Comparison of ENCODE assay signal across 8 mouse cellular contexts in genomic region chr7:37562505-37562904, GRCm38 (mm10).
DNase-seq lines count a peak whose midpoint lies in the region; ATAC-seq lines count a peak whose summit lies in the region.

No protein-coding gene starts in this region.

- H3K36me3 ChIP-seq in kidney, embryonic 16.5 days (ENCODE audit: insufficient read depth, low read length), result no peaks in the 10 kb centered on the region
- no peaks in the 10 kb centered on the region for H3K36me3 ChIP-seq in midbrain, embryonic 16.5 days (ENCODE audit: control insufficient read depth, insufficient read depth, low read length)

- no peak overlapping the region for H3K4me3 ChIP-seq in kidney, embryonic 16.5 days (ENCODE audit: low read length)
- H3K4me3 ChIP-seq in midbrain, embryonic 16.5 days (ENCODE audit: low read depth, low read length), result no peak overlapping the region

- intact Hi-C loops in heart, postnatal 10 days (cut with DNase I), result no loop called here

- 43% methylated on average over 7 of the region's 7 CpGs for WGBS in kidney, embryonic 16.5 days
- 18% methylated on average over 7 of the region's 7 CpGs for WGBS in midbrain, embryonic 16.5 days

- H3K4me2 ChIP-seq in kidney, embryonic 16.5 days (replicated peaks; ENCODE audit: low read depth, low read length), result peak overlapping the region; percentile 55; the same call in 1 of the 2 replicates
- peak overlapping the region; percentile 42; the same call in 1 of the 2 replicates for H3K4me2 ChIP-seq in midbrain, embryonic 16.5 days (ENCODE audit: low read length)

- ATAC-seq in kidney, embryonic 16.5 days (ENCODE audit: low FRiP score, low TSS enrichment), result 0 out of 2 replicates have a peak, but pooled peaks have one; percentile 36
- ATAC-seq in midbrain, embryonic 16.5 days, result peak; percentile 38; the same call in 1 of the 2 replicates

- H3K9ac ChIP-seq in kidney, embryonic 16.5 days (replicated peaks; ENCODE audit: low read length), result peak overlapping the region; percentile 27; the same call in 1 of the 2 replicates
- no peak overlapping the region for H3K9ac ChIP-seq in midbrain, embryonic 16.5 days (ENCODE audit: low read depth, low read length)

- H3K27ac ChIP-seq in kidney, embryonic 16.5 days (ENCODE audit: low read length), result peak overlapping the region; percentile 45; the same call in 1 of the 2 replicates
- peak overlapping the region; percentile 44; the same call in 1 of the 2 replicates for H3K27ac ChIP-seq in midbrain, embryonic 16.5 days (ENCODE audit: low read length)

- no peaks in the 10 kb centered on the region for H3K9me3 ChIP-seq in kidney, embryonic 16.5 days (ENCODE audit: low read length)
- H3K9me3 ChIP-seq in midbrain, embryonic 16.5 days (replicated peaks; ENCODE audit: control insufficient read depth, low read length, poor library complexity, severe bottlenecking), result no peaks in the 10 kb centered on the region

- peaks cover 35% of the 10 kb centered on the region for H3K4me1 ChIP-seq in kidney, embryonic 16.5 days (ENCODE audit: insufficient read depth, low read length)
- H3K4me1 ChIP-seq in midbrain, embryonic 16.5 days (ENCODE audit: control insufficient read depth, insufficient read depth, low read length), result peaks cover 46% of the 10 kb centered on the region

- H3K27me3 ChIP-seq in kidney, embryonic 16.5 days (ENCODE audit: insufficient read depth, low read length), result no peaks in the 10 kb centered on the region
- H3K27me3 ChIP-seq in midbrain, embryonic 16.5 days (ENCODE audit: control insufficient read depth, insufficient read depth, low read depth, low read length), result no peaks in the 10 kb centered on the region

- DNase-seq in kidney, adult 11 months, result no peak
- peak; percentile 44 to 47 for DNase-seq in cerebellum, postnatal 36 days
- peak; percentile 15 to 31 for DNase-seq in heart, postnatal 10 days
- DNase-seq in urinary bladder, postnatal 14 days (ENCODE audit: low spot score), result no peak
- DNase-seq in layer of hippocampus, adult 18-20 months (ENCODE audit: low spot score in 2 of 2), result no peak
- DNase-seq in right cerebral cortex, postnatal 25 days, result no peak

Comparison
In these comparisons a context has a peak if more than half of its experiments do, and no peak if none do; other contexts are left out.
1. DNase-seq: peak in cerebellum, postnatal 36 days (2 of 2) and heart, postnatal 10 days (2 of 2); none in kidney, adult 11 months (single experiment), urinary bladder, postnatal 14 days (single experiment), layer of hippocampus, adult 18-20 months (0 of 2) and right cerebral cortex, postnatal 25 days (single experiment).